Mouse (Mus musculus) G1E (cell line): ENCODE data around the gene Cmtr1.

Source experiments
- CTCF ChIP-seq: IDR thresholded peaks from 2 replicates; pipeline ENCODE4 v1.5.1; 2012; ENCODE audit warnings: low read depth, low read length, inconsistent platforms, mixed read lengths
- GATA1 ChIP-seq: IDR thresholded peaks from 2 replicates; pipeline ENCODE4 v1.6.1; 2012; ENCODE audit warnings: borderline replicate concordance, low read length, inconsistent platforms, mixed read lengths
- TAL1 ChIP-seq: conservative IDR thresholded peaks from 2 replicates; pipeline ENCODE4 v1.6.1; 2012; ENCODE audit warnings: low read depth, low read length, inconsistent platforms, mixed read lengths

- TF ChIP-seq CTCF (no peak), TAL1 (no peak), GATA1 (no peak)
These were observed 28.1 kb upstream of the Cmtr1 start for GRCm38 (mm10) chr17:29632312-29632711.
